Mouse (Mus musculus) central nervous system, embryonic 18 days (tissue): Measurements from ENCODE around the gene Fan1. TPM values are rescaled to one million over a fixed set of nuclear protein-coding genes. Genes with fewer than 3 reads are reported as not detected.

Experiments
- polyA plus RNA-seq: library from polyadenylated mRNA; depleted of rRNA; stranded (reverse); fragments of >200 nt; gene quantifications from 2 replicates; pipeline ENCODE4 v1.2.3, GENCODE M21; 2012; rRNA removed

Gene Fan1
- 3.4 TPM in 2 replicates for polyA plus RNA-seq

GRCm38 (mm10) chr7:64373830-64374562 lies at the start of gene Fan1:
Fan1 (minus strand) TSS chr7:64374095.

DNA sequence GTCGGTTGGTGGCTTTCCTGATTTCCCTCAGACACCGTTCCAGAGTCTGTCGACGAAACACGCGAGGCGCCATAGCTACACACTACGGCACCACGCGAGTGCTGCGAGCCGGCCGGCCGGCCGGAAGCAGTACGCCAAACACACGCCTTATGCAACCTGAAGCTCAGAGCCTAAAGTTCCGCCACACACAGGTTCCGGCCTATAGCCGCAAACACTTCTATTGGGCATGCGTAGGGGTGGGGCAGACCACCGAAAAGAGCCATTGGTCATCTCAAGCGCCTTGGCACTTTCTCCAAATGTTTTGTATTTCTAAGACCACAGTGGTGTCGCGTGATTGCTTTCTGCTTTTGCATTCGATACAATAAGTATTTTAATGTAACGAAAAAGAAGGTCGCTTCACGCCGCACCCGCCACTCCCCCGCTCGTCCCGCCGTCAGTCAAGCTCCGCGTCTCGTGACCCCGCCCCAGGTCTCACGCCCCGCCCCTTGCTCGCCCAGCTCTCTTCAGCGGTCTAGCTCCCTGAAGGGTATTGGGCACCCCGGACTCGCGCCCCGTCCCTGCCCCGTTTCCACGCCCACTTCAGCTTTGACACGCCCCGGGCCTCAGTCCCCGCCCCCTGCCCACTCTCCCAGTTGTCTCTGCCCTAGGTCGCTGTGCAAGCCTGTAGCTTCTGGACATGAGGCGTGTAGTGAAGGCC lies 18.4 kb upstream of the Fan1 start, which contains the start of the genes Mphosph10 and Mcee:
TSS of gene Mphosph10 (minus strand) at position 147 of the 697 bp plus-strand sequence.
TSS of gene Mcee (plus strand) at position 486 of the 697 bp plus-strand sequence.

Other genes with a start within 250 kb of the Fan1 start
- gene Trpm1, start 220.3 kb downstream of the Fan1 start, polyA plus RNA-seq, result 0.10 and 0.19 TPM in 2 replicates
- gene Mtmr10, start 86.4 kb downstream of the Fan1 start, polyA plus RNA-seq, result 6.0 and 7.0 TPM in 2 replicates
- gene Mphosph10, start 18.2 kb upstream of the Fan1 start, polyA plus RNA-seq, result 12.3 and 14.0 TPM in 2 replicates
- gene Mcee, start 18.5 kb upstream of the Fan1 start, polyA plus RNA-seq, result 26.9 and 32.5 TPM in 2 replicates
- 172 and 173 TPM in 2 replicates for gene Apba2, start 127.6 kb upstream of the Fan1 start, polyA plus RNA-seq